18 mouse cellular contexts compared by ENCODE assay signal in the genomic region with DNA sequence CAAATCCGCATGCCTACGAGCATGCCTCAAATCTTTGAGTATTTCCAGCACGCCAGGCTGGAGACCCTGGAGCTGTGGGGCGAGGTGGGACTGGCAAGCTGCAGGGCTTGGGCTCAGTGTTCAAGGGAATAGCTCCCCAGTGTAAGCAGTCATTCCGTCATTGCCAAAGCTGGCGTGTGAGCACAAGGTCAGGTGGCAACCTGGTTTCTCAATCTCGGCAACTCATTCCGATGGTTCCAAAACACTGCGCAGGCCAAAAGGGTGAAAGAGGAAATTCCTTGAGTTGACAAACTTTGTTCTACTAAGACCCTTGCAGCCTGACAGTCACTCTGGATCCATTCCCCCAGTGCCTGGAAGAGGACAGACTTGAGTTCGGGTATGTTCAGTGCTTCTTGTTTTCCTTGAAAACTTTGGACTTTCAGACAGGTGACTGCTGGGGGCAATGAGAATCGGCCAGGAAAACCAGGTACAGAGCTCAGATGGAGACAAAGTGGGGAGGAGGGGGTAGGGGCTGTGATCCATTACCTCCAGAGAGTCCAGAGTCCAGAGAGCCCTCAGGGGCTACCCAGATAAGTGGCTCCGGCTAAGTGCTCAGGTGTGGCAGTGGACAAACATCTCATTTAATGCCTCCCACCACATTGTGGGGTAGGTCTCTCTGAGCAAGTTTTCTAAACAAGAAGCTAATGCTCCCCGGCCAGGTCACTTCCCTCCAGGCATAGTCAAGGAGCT. TPM values are rescaled to one million over a fixed set of nuclear protein-coding genes. Genes with fewer than 3 reads are reported as not detected.
DNase-seq lines count a peak whose midpoint lies in the region; ATAC-seq and TF ChIP-seq lines count a peak whose summit lies in the region.
"Had no signal": no experiment of that assay in that cellular context is flagged by ENCODE, and none has a peak within 500 bp of the region (broad histone marks: within the 10 kb centered on the region; RNA-seq: fewer than 3 reads in every experiment).

No protein-coding gene starts in this region.

- peak; percentile 66 for ATAC-seq in intestine, embryonic 16.5 days
- ATAC-seq in midbrain, embryonic 14.5 days (ENCODE audit: low FRiP score, low TSS enrichment), result no peak
- no peak for ATAC-seq in midbrain, embryonic 13.5 days

- no peak for TF ChIP-seq EP300 in heart, adult 2 months (IDR thresholded peaks at IDR 0.05; ENCODE audit: insufficient read depth, low read depth, low read length)

- H3K79me2 ChIP-seq in heart, adult 2 months (replicated peaks; ENCODE audit: control insufficient read depth, insufficient read depth, low read length), result no peaks in the 10 kb centered on the region

- peak; percentile 29 to 45 for DNase-seq in heart, adult 2 months
- DNase-seq in heart, postnatal 10 days, result no peak
- peak; percentile 76 for DNase-seq in adrenal gland, postnatal 10 days
- peak; percentile 51 for DNase-seq in lung, postnatal 10 days
- DNase-seq in cerebellum, adult 11 months, result no peak
- no peak for DNase-seq in midbrain, embryonic 14.5 days
- DNase-seq: cerebellum, adult 2 months; layer of hippocampus, adult 9-11 months; right cerebral cortex, postnatal 14 days had no signal

- H3K9ac ChIP-seq in heart, adult 2 months (ENCODE audit: low read depth, low read length), result no peak overlapping the region
- H3K9ac ChIP-seq in intestine, embryonic 16.5 days (ENCODE audit: low read depth, low read length), result peak overlapping the region; percentile 23; the same call in 1 of the 2 replicates
- no peak overlapping the region for H3K9ac ChIP-seq in midbrain, embryonic 14.5 days (replicated peaks; ENCODE audit: low read length)
- no peak overlapping the region for H3K9ac ChIP-seq in midbrain, embryonic 13.5 days (replicated peaks)
- H3K9ac ChIP-seq: hindbrain, embryonic 13.5 days had no signal

- no peaks in the 10 kb centered on the region for H3K9me3 ChIP-seq in intestine, embryonic 16.5 days (ENCODE audit: control insufficient read depth, low read length)
- no peaks in the 10 kb centered on the region for H3K9me3 ChIP-seq in midbrain, embryonic 14.5 days (ENCODE audit: control insufficient read depth, low read length)
- H3K9me3 ChIP-seq in midbrain, embryonic 13.5 days, result no peaks in the 10 kb centered on the region
- H3K9me3 ChIP-seq: embryonic facial prominence, embryonic 10.5 days; hindbrain, embryonic 13.5 days; limb, embryonic 10.5 days; megakaryocyte, embryonic 14.5 days had no signal

- no peak for TF ChIP-seq POLR2A in heart, adult 2 months (IDR thresholded peaks at IDR 0.05; ENCODE audit: insufficient read depth, low read depth, low read length)

- H3K36me3 ChIP-seq in heart, adult 2 months (ENCODE audit: control insufficient read depth, insufficient read depth, low read length), result no peaks in the 10 kb centered on the region
- H3K36me3 ChIP-seq in intestine, embryonic 16.5 days (ENCODE audit: control insufficient read depth, insufficient read depth, low read length), result no peaks in the 10 kb centered on the region
- no peaks in the 10 kb centered on the region for H3K36me3 ChIP-seq in midbrain, embryonic 14.5 days (ENCODE audit: control insufficient read depth, insufficient read depth, low read length)
- H3K36me3 ChIP-seq in midbrain, embryonic 13.5 days, result no peaks in the 10 kb centered on the region
- H3K36me3 ChIP-seq: embryonic facial prominence, embryonic 10.5 days; hindbrain, embryonic 13.5 days; limb, embryonic 10.5 days had no signal

- H3K4me1 ChIP-seq in heart, adult 2 months (ENCODE audit: control insufficient read depth, insufficient read depth, low read length), result no peaks in the 10 kb centered on the region
- peaks cover 25% of the 10 kb centered on the region for H3K4me1 ChIP-seq in intestine, embryonic 16.5 days (ENCODE audit: control insufficient read depth, insufficient read depth, low read length)
- H3K4me1 ChIP-seq in midbrain, embryonic 14.5 days (ENCODE audit: control insufficient read depth, insufficient read depth, low read length), result no peaks in the 10 kb centered on the region
- no peaks in the 10 kb centered on the region for H3K4me1 ChIP-seq in midbrain, embryonic 13.5 days (replicated peaks)
- H3K4me1 ChIP-seq: hindbrain, embryonic 13.5 days had no signal

- no peak overlapping the region for H3K4me2 ChIP-seq in intestine, embryonic 16.5 days (ENCODE audit: low read depth, low read length)
- no peak overlapping the region for H3K4me2 ChIP-seq in midbrain, embryonic 14.5 days (ENCODE audit: low read length)
- H3K4me2 ChIP-seq in midbrain, embryonic 13.5 days (replicated peaks), result no peak overlapping the region
- H3K4me2 ChIP-seq: heart, embryonic 11.5 days; hindbrain, embryonic 13.5 days had no signal

- no peak overlapping the region for H3K4me3 ChIP-seq in heart, adult 2 months
- H3K4me3 ChIP-seq in intestine, embryonic 16.5 days (ENCODE audit: low read length), result no peak overlapping the region
- H3K4me3 ChIP-seq in midbrain, embryonic 14.5 days (replicated peaks; ENCODE audit: low read depth, low read length), result no peak overlapping the region
- H3K4me3 ChIP-seq in midbrain, embryonic 13.5 days (replicated peaks), result no peak overlapping the region
- H3K4me3 ChIP-seq: embryonic facial prominence, embryonic 10.5 days; hindbrain, embryonic 13.5 days; limb, embryonic 10.5 days; megakaryocyte, embryonic 14.5 days had no signal

- H3K27ac ChIP-seq in heart, adult 2 months, result peak overlapping the region; percentile 51; the same call in 1 of the 2 replicates
- peak overlapping the region; percentile 29; the same call in 1 of the 2 replicates for H3K27ac ChIP-seq in intestine, embryonic 16.5 days (ENCODE audit: low read length)
- H3K27ac ChIP-seq in midbrain, embryonic 14.5 days (replicated peaks; ENCODE audit: low read depth, low read length), result no peak overlapping the region
- H3K27ac ChIP-seq in midbrain, embryonic 13.5 days, result no peak overlapping the region
- H3K27ac ChIP-seq: embryonic facial prominence, embryonic 10.5 days; hindbrain, embryonic 13.5 days; limb, embryonic 10.5 days had no signal

- TF ChIP-seq CTCF in heart, adult 2 months (IDR thresholded peaks at IDR 0.05), result no peak

- intact Hi-C loops in heart, adult 2 months (cut with DNase I), result loop anchor here (10.0 kb wide), 1 partner anchor 94 kb away; no protein-coding TSS in a partner anchor
- intact Hi-C loops in heart, postnatal 10 days (cut with DNase I), result no loop called here

- WGBS in heart, adult 2 months, result 86% methylated on average over 13 of the region's 13 CpGs
- WGBS in intestine, embryonic 16.5 days, result 67% methylated on average over 13 of the region's 13 CpGs
- 88% methylated on average over 13 of the region's 13 CpGs for WGBS in midbrain, embryonic 14.5 days
- 89% methylated on average over 13 of the region's 13 CpGs for whole genome bisulfite sequencing in midbrain, embryonic 13.5 days

- H3K27me3 ChIP-seq in heart, adult 2 months (ENCODE audit: control insufficient read depth, insufficient read depth, low read length), result no peaks in the 10 kb centered on the region
- no peaks in the 10 kb centered on the region for H3K27me3 ChIP-seq in intestine, embryonic 16.5 days (replicated peaks; ENCODE audit: control insufficient read depth, insufficient read depth, low read length)
- no peaks in the 10 kb centered on the region for H3K27me3 ChIP-seq in midbrain, embryonic 14.5 days (ENCODE audit: control insufficient read depth, insufficient read depth, low read length)
- peaks cover 13% of the 10 kb centered on the region for H3K27me3 ChIP-seq in midbrain, embryonic 13.5 days

RNA-seq across cellular contexts. Expression of a gene that starts 6.4 kb away (rescaled TPM):
- under 1 TPM; 0.48 to 0.63 TPM for total RNA-seq in heart, adult 2 months (2021)
- polyA plus RNA-seq in heart, adult 2 months (2012; rRNA removed), result not detected in 2 replicates
- total RNA-seq in heart, postnatal 10 days (2021), result under 1 TPM; 0.55 to 0.77 TPM
- 1 to 10 TPM; 1.7 to 2.0 TPM for total RNA-seq in adrenal gland, postnatal 10 days (2021)
- 0.16 and 0.28 TPM in 2 replicates for polyA plus RNA-seq in intestine, embryonic 16.5 days (2015; fragmentation: Nextera tagmentation; extraction: Ambion mirVana)
- not detected in 2 replicates for polyA plus RNA-seq in midbrain, embryonic 14.5 days (2014; fragmentation: Nextera tagmentation; extraction: Ambion mirVana)
- not detected in 2 replicates for polyA plus RNA-seq in midbrain, embryonic 13.5 days (2015; fragmentation: Nextera tagmentation; extraction: Ambion mirVana)
- polyA plus RNA-seq: embryonic facial prominence, embryonic 10.5 days; forebrain, embryonic 11.5 days; hindbrain, embryonic 13.5 days; limb, embryonic 10.5 days; neural tube, embryonic 14.5 days had no signal

RNA-seq across cellular contexts. Expression of a gene that starts 33.4 kb away (rescaled TPM):
- 10 to 100 TPM; 48.9 to 53.9 TPM for total RNA-seq in heart, adult 2 months (2021)
- 40.1 and 97.1 TPM in 2 replicates for polyA plus RNA-seq in heart, adult 2 months (2012; rRNA removed)
- 10 to 100 TPM; 33.9 to 35.6 TPM for total RNA-seq in heart, postnatal 10 days (2021)
- 10 to 100 TPM; 30.2 to 38.2 TPM for total RNA-seq in adrenal gland, postnatal 10 days (2021)
- 36.0 and 37.8 TPM in 2 replicates for polyA plus RNA-seq in intestine, embryonic 16.5 days (2015; fragmentation: Nextera tagmentation; extraction: Ambion mirVana)
- 9.8 and 11.2 TPM in 2 replicates for polyA plus RNA-seq in midbrain, embryonic 14.5 days (2014; fragmentation: Nextera tagmentation; extraction: Ambion mirVana)
- 13.5 and 13.7 TPM in 2 replicates for polyA plus RNA-seq in midbrain, embryonic 13.5 days (2015; fragmentation: Nextera tagmentation; extraction: Ambion mirVana)

RNA-seq across cellular contexts. Expression of a gene that starts 59.3 kb away (rescaled TPM):
- total RNA-seq in heart, adult 2 months (2021), result 1 to 10 TPM; 3.1 to 3.3 TPM
- polyA plus RNA-seq in heart, adult 2 months (2012; rRNA removed), result 6.9 and 19.4 TPM in 2 replicates
- total RNA-seq in heart, postnatal 10 days (2021), result 1 to 10 TPM; 2.4 to 2.5 TPM
- total RNA-seq in adrenal gland, postnatal 10 days (2021), result 1 to 10 TPM; 4.7 to 5.0 TPM
- polyA plus RNA-seq in intestine, embryonic 16.5 days (2015; fragmentation: Nextera tagmentation; extraction: Ambion mirVana), result 6.8 and 7.7 TPM in 2 replicates
- 0.75 and 1.4 TPM in 2 replicates for polyA plus RNA-seq in midbrain, embryonic 14.5 days (2014; fragmentation: Nextera tagmentation; extraction: Ambion mirVana)
- 1.1 and 2.6 TPM in 2 replicates for polyA plus RNA-seq in midbrain, embryonic 13.5 days (2015; fragmentation: Nextera tagmentation; extraction: Ambion mirVana)

Comparison
In these comparisons a context has a peak if more than half of its experiments do, and no peak if none do; other contexts are left out.
1. DNase-seq: peak in heart, adult 2 months (2 of 2), adrenal gland, postnatal 10 days (single experiment) and lung, postnatal 10 days (single experiment); none in heart, postnatal 10 days (0 of 2), cerebellum, adult 11 months (single experiment) and midbrain, embryonic 14.5 days (single experiment).
2. H3K27ac ChIP-seq: peak in heart, adult 2 months (single experiment) and intestine, embryonic 16.5 days (single experiment); none in midbrain, embryonic 14.5 days (single experiment) and midbrain, embryonic 13.5 days (single experiment).